Mouse (Mus musculus): ENCODE data around the gene Skil.

DNA sequence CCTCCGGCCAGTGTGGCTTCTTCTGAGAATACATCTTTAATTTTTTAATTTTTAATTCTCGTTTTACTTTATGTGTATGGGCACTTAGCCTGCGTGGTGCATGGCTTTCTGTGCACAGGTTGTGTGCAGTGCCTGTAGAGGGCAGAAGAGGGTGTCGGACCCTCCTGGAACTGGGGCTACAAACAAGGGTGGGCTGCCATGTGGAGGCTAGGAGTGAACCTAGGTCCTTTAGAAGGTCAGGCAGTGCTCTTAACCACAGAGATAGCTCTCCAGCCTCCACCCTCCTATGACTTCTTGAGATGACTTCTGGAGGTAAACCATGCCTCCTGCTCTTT is 33.1 kb upstream of the Skil start:
- TF ChIP-seq CTCF (IDR thresholded peaks at IDR 0.05; ENCODE audit: extremely low read depth, insufficient read depth, low read length) (0 out of 2 replicates have a peak, but pooled peaks have one; percentile 6), POLR2A (IDR thresholded peaks at IDR 0.05; ENCODE audit: extremely low read depth, insufficient read depth, low read length) (no peak)
